Mouse (Mus musculus): Measurements from ENCODE around the gene Klrg2. TPM values are rescaled to one million over a fixed set of nuclear protein-coding genes. Genes with fewer than 3 reads are reported as not detected.

Klrg2 gene
- total and polyA plus RNA-seq, 2 experiments = not detected

- WGBS = 97% methylated on average over 4 of the region's 4 CpGs
- TF ChIP-seq CTCF (IDR thresholded peaks at IDR 0.05; ENCODE audit: low read depth, low read length) (no peak), POLR2A (IDR thresholded peaks at IDR 0.05; ENCODE audit: extremely low read depth, insufficient read depth, low read length) (no peak)
These were observed 10.0 kb downstream of the Klrg2 start for GRCm38 (mm10) chr6:38627081-38627480.

GRCm38 (mm10) chr6:38626086-38626485 lies 11.0 kb downstream of the Klrg2 start:
- H3K27me3 ChIP-seq (ENCODE audit: control insufficient read depth, insufficient read depth, low read length) = no peaks in the 10 kb centered on the region
- no peak overlapping the region for H3K27ac ChIP-seq (replicated peaks; ENCODE audit: insufficient read depth, low read depth, low read length)
- no peak for DNase-seq (ENCODE audit: extremely low read depth, low read depth, low spot score)
- no peak overlapping the region for H3K9ac ChIP-seq (ENCODE audit: low read depth, low read length)
- 89% methylated on average over 5 of the region's 5 CpGs for WGBS
- TF ChIP-seq POLR2A (IDR thresholded peaks at IDR 0.05; ENCODE audit: extremely low read depth, insufficient read depth, low read length) = no peak
- no peak for TF ChIP-seq CTCF (IDR thresholded peaks at IDR 0.05; ENCODE audit: low read depth, low read length)
- no peaks in the 10 kb centered on the region for H3K79me2 ChIP-seq (ENCODE audit: control insufficient read depth, insufficient read depth, low read length)
- no peaks in the 10 kb centered on the region for H3K4me1 ChIP-seq (ENCODE audit: control insufficient read depth, insufficient read depth, low read length)
- H3K36me3 ChIP-seq (ENCODE audit: control insufficient read depth, insufficient read depth, low read length) = no peaks in the 10 kb centered on the region
- H3K4me3 ChIP-seq (ENCODE audit: insufficient read depth, low read depth, low read length) = no peak overlapping the region

More at GRCm38 (mm10) chr6:38627081-38627480, 10.0 kb downstream of the Klrg2 start:
- Histone ChIP-seq H3K27me3 (ENCODE audit: control insufficient read depth, insufficient read depth, low read length) (no peaks in the 10 kb centered on the region), H3K4me3 (ENCODE audit: insufficient read depth, low read depth, low read length) (no peak overlapping the region), H3K36me3 (ENCODE audit: control insufficient read depth, insufficient read depth, low read length) (no peaks in the 10 kb centered on the region), H3K79me2 (ENCODE audit: control insufficient read depth, insufficient read depth, low read length) (no peaks in the 10 kb centered on the region), H3K4me1 (ENCODE audit: control insufficient read depth, insufficient read depth, low read length) (no peaks in the 10 kb centered on the region), H3K27ac (replicated peaks; ENCODE audit: insufficient read depth, low read depth, low read length) (no peak overlapping the region), H3K9ac (ENCODE audit: low read depth, low read length) (no peak overlapping the region)
- no peak for DNase-seq (ENCODE audit: extremely low read depth, low read depth, low spot score)

DNA sequence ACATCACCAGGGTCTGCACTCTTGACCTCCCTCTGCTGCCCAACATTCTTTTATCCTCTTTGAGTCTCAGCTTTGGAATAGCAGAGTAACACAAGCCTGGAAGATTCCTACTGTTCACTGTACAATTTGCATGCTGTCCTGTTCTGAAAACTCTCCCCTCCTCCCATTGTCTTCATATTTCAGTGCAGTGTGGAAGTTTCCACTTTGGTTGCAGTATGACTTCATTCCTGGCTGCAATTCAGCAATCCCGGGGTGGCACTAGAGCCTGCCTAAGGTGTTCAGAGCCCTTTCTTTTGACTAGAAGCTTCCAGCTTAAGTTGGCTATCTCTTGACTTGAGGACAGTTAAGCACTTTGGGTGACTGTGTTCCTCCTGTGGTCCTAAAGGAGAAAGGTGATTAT lies 12.6 kb downstream of the Klrg2 start:
- Histone ChIP-seq H3K4me1 (ENCODE audit: control insufficient read depth, insufficient read depth, low read length) (no peaks in the 10 kb centered on the region), H3K4me3 (ENCODE audit: insufficient read depth, low read depth, low read length) (no peak overlapping the region), H3K36me3 (ENCODE audit: control insufficient read depth, insufficient read depth, low read length) (peaks cover 1% of the 10 kb centered on the region; the same call in 1 of the 2 replicates), H3K27ac (replicated peaks; ENCODE audit: insufficient read depth, low read depth, low read length) (no peak overlapping the region), H3K9ac (ENCODE audit: low read depth, low read length) (no peak overlapping the region), H3K27me3 (ENCODE audit: control insufficient read depth, insufficient read depth, low read length) (no peaks in the 10 kb centered on the region), H3K79me2 (ENCODE audit: control insufficient read depth, insufficient read depth, low read length) (no peaks in the 10 kb centered on the region)
- TF ChIP-seq CTCF (IDR thresholded peaks at IDR 0.05; ENCODE audit: low read depth, low read length) = no peak
- 57% methylated on average over 1 of the region's 1 CpGs for WGBS
- DNase-seq (ENCODE audit: extremely low read depth, low read depth, low spot score) = no peak

DNA sequence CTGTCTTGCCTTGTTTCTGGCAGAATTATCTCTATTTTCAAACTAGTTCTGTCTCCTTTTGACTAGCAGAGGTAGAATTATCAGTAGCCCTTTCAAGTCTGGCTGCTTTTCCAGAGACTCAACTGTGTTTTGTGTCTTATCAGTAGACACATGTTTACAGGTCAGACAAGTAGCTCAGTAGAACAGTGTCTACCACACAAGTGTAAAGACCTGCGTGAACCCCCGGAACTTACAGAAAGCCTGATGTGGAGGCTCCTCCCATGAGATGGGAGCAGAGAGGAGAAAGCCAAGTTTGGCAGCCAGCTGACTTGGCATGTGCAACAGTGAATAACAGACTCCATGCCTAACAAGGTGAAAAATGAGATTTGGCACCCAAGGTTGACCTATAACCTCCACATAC lies 13.6 kb downstream of the Klrg2 start:
- no peak overlapping the region for H3K4me3 ChIP-seq (ENCODE audit: insufficient read depth, low read depth, low read length)
- H3K79me2 ChIP-seq (ENCODE audit: control insufficient read depth, insufficient read depth, low read length) = no peaks in the 10 kb centered on the region
- no peaks in the 10 kb centered on the region for H3K4me1 ChIP-seq (ENCODE audit: control insufficient read depth, insufficient read depth, low read length)
- H3K36me3 ChIP-seq (ENCODE audit: control insufficient read depth, insufficient read depth, low read length) = peaks cover 5% of the 10 kb centered on the region; the same call in 1 of the 2 replicates
- no peak overlapping the region for H3K9ac ChIP-seq (ENCODE audit: low read depth, low read length)
- no peak overlapping the region for H3K27ac ChIP-seq (replicated peaks; ENCODE audit: insufficient read depth, low read depth, low read length)
- H3K27me3 ChIP-seq (ENCODE audit: control insufficient read depth, insufficient read depth, low read length) = no peaks in the 10 kb centered on the region
- 87% methylated on average over 2 of the region's 2 CpGs for WGBS
- TF ChIP-seq POLR2A (IDR thresholded peaks at IDR 0.05; ENCODE audit: extremely low read depth, insufficient read depth, low read length) = no peak
- TF ChIP-seq CTCF (IDR thresholded peaks at IDR 0.05; ENCODE audit: low read depth, low read length) = no peak
- DNase-seq (ENCODE audit: extremely low read depth, low read depth, low spot score) = peak; percentile 21

GRCm38 (mm10) chr6:38622406-38622805 lies 14.6 kb downstream of the Klrg2 start:
- no peak for DNase-seq (ENCODE audit: extremely low read depth, low read depth, low spot score)
- no peak overlapping the region for H3K9ac ChIP-seq (ENCODE audit: low read depth, low read length)
- no peak overlapping the region for H3K4me3 ChIP-seq (ENCODE audit: insufficient read depth, low read depth, low read length)
- WGBS = 97% methylated on average over 1 of the region's 1 CpGs
- no peaks in the 10 kb centered on the region for H3K79me2 ChIP-seq (ENCODE audit: control insufficient read depth, insufficient read depth, low read length)
- TF ChIP-seq POLR2A (IDR thresholded peaks at IDR 0.05; ENCODE audit: extremely low read depth, insufficient read depth, low read length) (no peak), CTCF (IDR thresholded peaks at IDR 0.05; ENCODE audit: low read depth, low read length) (no peak)
- no peaks in the 10 kb centered on the region for H3K4me1 ChIP-seq (ENCODE audit: control insufficient read depth, insufficient read depth, low read length)
- H3K27me3 ChIP-seq (ENCODE audit: control insufficient read depth, insufficient read depth, low read length) = no peaks in the 10 kb centered on the region
- peaks cover 13% of the 10 kb centered on the region; the same call in 1 of the 2 replicates for H3K36me3 ChIP-seq (ENCODE audit: control insufficient read depth, insufficient read depth, low read length)
- H3K27ac ChIP-seq (replicated peaks; ENCODE audit: insufficient read depth, low read depth, low read length) = no peak overlapping the region

DNA sequence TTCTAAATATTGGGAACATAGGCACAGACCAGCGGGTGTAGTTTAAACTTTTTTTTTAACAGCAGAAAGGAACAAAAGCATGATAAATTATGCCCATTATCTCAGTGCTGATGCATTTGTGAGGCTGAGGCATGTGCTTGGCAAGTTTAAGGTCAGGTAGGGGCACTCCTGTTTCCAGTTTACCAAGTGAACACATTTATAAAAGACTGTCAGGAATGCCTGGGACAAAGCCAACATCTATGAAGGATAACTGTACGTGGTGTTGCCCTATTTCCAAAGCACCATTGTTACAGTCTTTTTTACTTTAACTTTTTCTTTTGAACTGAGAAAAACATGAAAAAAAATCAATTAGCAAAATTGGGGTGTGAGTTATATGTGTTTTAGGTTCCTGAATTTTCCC lies 27.1 kb downstream of the Klrg2 start:
- Histone ChIP-seq H3K27me3 (ENCODE audit: control insufficient read depth, insufficient read depth, low read length) (no peaks in the 10 kb centered on the region), H3K4me3 (ENCODE audit: insufficient read depth, low read depth, low read length) (no peak overlapping the region), H3K79me2 (ENCODE audit: control insufficient read depth, insufficient read depth, low read length) (no peaks in the 10 kb centered on the region), H3K27ac (replicated peaks; ENCODE audit: insufficient read depth, low read depth, low read length) (no peak overlapping the region), H3K36me3 (ENCODE audit: control insufficient read depth, insufficient read depth, low read length) (peaks cover 48% of the 10 kb centered on the region), H3K4me1 (ENCODE audit: control insufficient read depth, insufficient read depth, low read length) (no peaks in the 10 kb centered on the region), H3K9ac (ENCODE audit: low read depth, low read length) (no peak overlapping the region)
- 66% methylated on average over 2 of the region's 2 CpGs for WGBS
- TF ChIP-seq POLR2A (IDR thresholded peaks at IDR 0.05; ENCODE audit: extremely low read depth, insufficient read depth, low read length) = no peak
- DNase-seq (ENCODE audit: extremely low read depth, low read depth, low spot score) = no peak

Data from liver, adult 2 months (tissue).